Mouse (Mus musculus) neural tube, embryonic 12.5 days (tissue): Measurements from ENCODE around the gene Ddx27. TPM values are rescaled to one million over a fixed set of nuclear protein-coding genes. Genes with fewer than 3 reads are reported as not detected.
"Not testable (repeated sequence)": the region's sequence is repeated elsewhere in the genome, so short reads cannot be mapped to it uniquely, and the experiment has no call there.

Source experiments
- ATAC-seq: fragments of 200-750 bp; cut with Nextera tagmentation; 2 replicates; pipeline ENCODE4 v1.8.0; 2017; ENCODE audit warnings: low read depth, mild to moderate bottlenecking, moderate TSS enrichment, moderate library complexity; ENCODE audit not compliant: low FRiP score
- H3K27ac ChIP-seq: fragments of 300-500 bp; sonication (generic); 2 replicates; pipeline ENCODE4 v1.5.1; 2016
- H3K27me3 ChIP-seq: fragments of 300-500 bp; sonication (generic); replicated peaks from 2 replicates; pipeline ENCODE4 v1.6.1; 2016; ENCODE audit warnings: mild to moderate bottlenecking
- H3K36me3 ChIP-seq: fragments of 300-500 bp; sonication (generic); 2 replicates; pipeline ENCODE4 v1.6.1; 2016; ENCODE audit warnings: mild to moderate bottlenecking
- H3K4me1 ChIP-seq: fragments of 300-500 bp; sonication (generic); 2 replicates; pipeline ENCODE4 v1.6.1; 2016
- H3K4me2 ChIP-seq: fragments of 300-500 bp; sonication (generic); replicated peaks from 2 replicates; pipeline ENCODE4 v1.6.1; 2016; ENCODE audit warnings: mild to moderate bottlenecking
- H3K4me3 ChIP-seq: fragments of 300-500 bp; sonication (generic); 2 replicates; pipeline ENCODE4 v1.5.1; 2016
- H3K9ac ChIP-seq: fragments of 300-500 bp; sonication (generic); 2 replicates; pipeline ENCODE4 v1.6.1; 2016; ENCODE audit warnings: mild to moderate bottlenecking
- H3K9me3 ChIP-seq: fragments of 300-500 bp; sonication (generic); 2 replicates; pipeline ENCODE4 v1.6.1; 2016; ENCODE audit warnings: mild to moderate bottlenecking
- WGBS: fragments of 180-500 bp; shearing (Covaris S2); methylation state at CpG from one replicate; pipeline ENCODE4 v1.1.7; 2016; 5-methylcytosine and 5-hydroxymethylcytosine counted together
- polyA plus RNA-seq: library from polyadenylated mRNA; unstranded; fragments of >200 nt; fragmentation: Nextera tagmentation; extraction: Ambion mirVana; gene quantifications from 2 replicates; pipeline ENCODE4 v1.2.1, GENCODE M21; 2016

Ddx27 gene
- polyA plus RNA-seq, 1 experiment from 2014 or later = 44.5 TPM

DNA sequence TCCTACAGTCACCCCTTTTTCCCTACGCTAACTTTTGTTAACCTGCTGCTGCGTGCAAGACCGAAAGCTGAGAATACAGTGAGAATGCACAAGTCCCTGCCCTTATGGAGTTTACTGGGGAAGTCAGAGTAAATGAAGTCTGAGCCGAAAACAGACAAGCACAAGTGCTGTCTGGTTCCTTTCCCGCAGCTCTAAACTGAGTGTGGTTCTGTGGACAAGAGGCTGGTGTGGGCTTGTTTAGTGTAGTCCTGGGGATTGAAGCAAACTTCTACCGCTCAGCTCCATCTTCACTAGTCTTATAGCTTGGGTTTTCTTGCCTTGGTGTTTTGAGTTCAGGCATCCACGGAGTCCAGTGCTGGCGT lies 18.5 kb upstream of the Ddx27 start:
- H3K4me2 ChIP-seq = peak overlapping the region; percentile 79
- ATAC-seq = peak; percentile 13; the same call in 1 of the 2 replicates

GRCm38 (mm10) chr2:167001486-167001885 lies 13.5 kb upstream of the Ddx27 start:
- Histone ChIP-seq H3K9ac (no peak overlapping the region), H3K27me3 (no peaks in the 10 kb centered on the region), H3K36me3 (no peaks in the 10 kb centered on the region), H3K9me3 (no peaks in the 10 kb centered on the region), H3K4me1 (peaks cover 4% of the 10 kb centered on the region; the same call in 1 of the 2 replicates), H3K4me2 (no peak overlapping the region), H3K4me3 (no peak overlapping the region), H3K27ac (no peak overlapping the region)
- 78% methylated on average over 9 of the region's 9 CpGs for WGBS
- no peak for ATAC-seq

More for the DNA sequence above, 18.5 kb upstream of the Ddx27 start:
- no peaks in the 10 kb centered on the region for H3K27me3 ChIP-seq
- H3K9me3 ChIP-seq = no peaks in the 10 kb centered on the region
- H3K9ac ChIP-seq = peak overlapping the region; percentile 57
- no peak overlapping the region for H3K27ac ChIP-seq
- peaks cover 30% of the 10 kb centered on the region for H3K4me1 ChIP-seq
- WGBS = 48% methylated on average over 8 of the region's 8 CpGs
- H3K4me3 ChIP-seq = peak overlapping the region; percentile 99
- H3K36me3 ChIP-seq = no peaks in the 10 kb centered on the region

DNA sequence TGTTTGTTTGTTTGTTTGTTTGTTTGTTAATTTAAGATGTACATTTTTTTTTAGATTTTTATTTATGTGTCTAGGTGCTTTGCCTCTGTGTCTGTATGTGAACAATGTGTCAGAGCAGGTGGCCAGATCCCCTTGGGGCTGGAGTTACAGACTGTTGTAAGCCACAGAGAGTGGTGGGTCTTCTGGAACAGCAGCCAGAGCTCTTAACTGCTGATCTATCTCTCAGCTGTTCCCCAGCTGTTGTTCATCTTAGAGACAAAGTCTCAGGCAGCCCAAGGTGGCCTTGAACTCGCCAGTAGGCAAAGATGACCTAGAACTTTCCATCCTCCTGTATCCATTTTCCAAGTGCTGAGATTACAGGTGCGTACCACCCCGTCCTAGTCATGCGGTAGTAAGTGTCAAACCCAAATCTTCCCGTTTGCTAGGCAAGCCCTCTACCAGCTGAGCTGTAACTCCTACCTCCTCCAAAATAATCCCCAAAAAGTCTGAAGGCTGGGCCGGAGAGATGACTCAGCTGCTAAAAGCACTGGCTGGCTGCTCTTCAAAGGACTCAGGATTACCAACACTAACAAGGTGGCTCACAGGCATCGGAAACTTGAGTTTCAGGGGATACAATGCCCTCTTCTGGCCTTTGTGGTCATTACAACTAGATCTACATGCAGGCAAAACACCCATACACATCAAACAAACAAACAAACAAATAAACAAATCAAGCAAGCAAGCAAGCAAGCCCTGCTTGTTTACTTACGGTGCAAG lies 10.7 kb upstream of the Ddx27 start:
- Histone ChIP-seq H3K9me3 (no peaks in the 10 kb centered on the region), H3K27me3 (no peaks in the 10 kb centered on the region), H3K9ac (no peak overlapping the region), H3K4me3 (no peak overlapping the region), H3K27ac (no peak overlapping the region), H3K4me1 (no peaks in the 10 kb centered on the region), H3K36me3 (no peaks in the 10 kb centered on the region), H3K4me2 (no peak overlapping the region)
- 46% methylated on average over 8 of the region's 8 CpGs for WGBS
- no peak for ATAC-seq

GRCm38 (mm10) chr2:167006355-167006754 lies 8.6 kb upstream of the Ddx27 start:
- Histone ChIP-seq H3K9me3 (no peaks in the 10 kb centered on the region), H3K27me3 (no peaks in the 10 kb centered on the region), H3K9ac (no peak overlapping the region), H3K4me2 (no peak overlapping the region), H3K36me3 (no peaks in the 10 kb centered on the region), H3K4me3 (no peak overlapping the region), H3K27ac (no peak overlapping the region), H3K4me1 (no peaks in the 10 kb centered on the region)
- ATAC-seq = no peak
- 97% methylated on average over 2 of the region's 2 CpGs for WGBS

DNA sequence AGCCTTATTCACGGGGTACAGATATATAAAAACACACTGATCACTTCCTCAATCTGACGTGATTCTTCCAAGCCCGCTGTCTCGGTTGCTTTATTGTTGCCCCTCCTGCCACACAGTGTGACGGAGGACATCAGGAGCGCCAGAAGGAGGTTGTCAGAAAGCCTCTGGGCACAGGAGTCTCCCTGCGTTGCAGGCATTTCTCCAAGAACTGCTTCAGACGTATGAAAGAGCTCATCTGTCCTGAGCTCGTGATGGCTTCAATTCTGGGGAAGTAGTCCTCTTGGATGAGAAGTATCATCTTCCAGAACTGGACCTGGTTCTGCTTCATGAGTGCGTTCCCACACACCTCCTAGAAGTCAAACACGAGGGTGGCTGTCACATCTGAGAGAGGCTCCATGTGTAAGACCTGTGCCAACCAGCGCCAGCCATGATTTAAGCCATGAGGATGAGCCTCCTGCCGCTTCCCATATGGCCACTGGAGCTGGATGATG lies 7.9 kb upstream of the Ddx27 start:
- Histone ChIP-seq H3K4me1 (no peaks in the 10 kb centered on the region), H3K9me3 (no peaks in the 10 kb centered on the region), H3K27me3 (no peaks in the 10 kb centered on the region), H3K27ac (no peak overlapping the region), H3K9ac (no peak overlapping the region), H3K36me3 (no peaks in the 10 kb centered on the region), H3K4me3 (no peak overlapping the region), H3K4me2 (no peak overlapping the region)
- no peak for ATAC-seq
- 74% methylated on average over 13 of the region's 13 CpGs for WGBS

DNA sequence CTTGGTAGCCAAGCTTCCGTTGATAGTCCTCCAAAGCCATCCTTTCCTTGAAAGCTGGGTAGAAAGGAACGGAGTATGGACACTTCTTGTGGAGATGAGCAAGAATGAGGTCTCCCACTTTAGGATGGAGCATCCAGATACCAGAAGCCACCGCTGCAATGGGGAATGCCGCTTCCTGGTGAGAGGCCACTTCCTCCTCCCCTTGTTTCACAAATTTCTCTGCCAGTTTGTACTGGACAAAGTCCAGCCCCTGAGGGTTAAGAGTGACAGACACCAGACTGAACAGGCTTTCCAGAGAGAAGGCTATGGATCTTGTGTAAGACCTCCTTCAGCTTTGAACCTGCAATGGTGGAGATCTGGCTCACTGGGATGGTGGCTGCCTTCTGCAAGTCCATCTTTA lies 7.4 kb upstream of the Ddx27 start:
- H3K9me3 ChIP-seq, H3K27me3 ChIP-seq, H3K4me3 ChIP-seq, H3K4me2 ChIP-seq, ATAC-seq, H3K27ac ChIP-seq, H3K9ac ChIP-seq, H3K4me1 ChIP-seq, H3K36me3 ChIP-seq: not testable (repeated sequence)
- 75% methylated on average over 4 of the region's 4 CpGs for WGBS

DNA sequence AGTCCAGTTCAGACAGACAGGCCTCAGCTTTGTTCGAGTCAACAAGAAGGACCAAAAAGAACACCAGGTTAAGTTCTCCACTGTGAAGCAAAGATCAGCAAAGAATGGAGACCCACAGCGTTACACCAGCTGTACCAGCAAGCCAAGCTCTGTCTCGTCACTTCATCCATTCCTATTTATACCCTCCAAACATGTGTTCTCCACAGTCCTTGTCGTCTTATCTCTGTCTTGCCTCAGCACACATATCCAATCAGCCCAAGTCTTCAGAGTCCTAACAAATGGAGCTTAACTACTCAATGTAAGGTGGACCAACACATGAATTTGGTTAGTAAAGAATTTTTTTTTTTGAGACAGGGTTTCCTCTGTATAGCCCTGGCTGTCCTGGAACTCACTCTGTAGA lies 5.5 kb upstream of the Ddx27 start:
- no peak overlapping the region for H3K27ac ChIP-seq
- WGBS = 81% methylated on average over 4 of the region's 4 CpGs
- H3K4me3 ChIP-seq = no peak overlapping the region
- no peaks in the 10 kb centered on the region for H3K4me1 ChIP-seq
- H3K9ac ChIP-seq = no peak overlapping the region
- H3K27me3 ChIP-seq = no peaks in the 10 kb centered on the region
- no peaks in the 10 kb centered on the region for H3K9me3 ChIP-seq
- no peak overlapping the region for H3K4me2 ChIP-seq
- no peak for ATAC-seq
- H3K36me3 ChIP-seq = no peaks in the 10 kb centered on the region

DNA sequence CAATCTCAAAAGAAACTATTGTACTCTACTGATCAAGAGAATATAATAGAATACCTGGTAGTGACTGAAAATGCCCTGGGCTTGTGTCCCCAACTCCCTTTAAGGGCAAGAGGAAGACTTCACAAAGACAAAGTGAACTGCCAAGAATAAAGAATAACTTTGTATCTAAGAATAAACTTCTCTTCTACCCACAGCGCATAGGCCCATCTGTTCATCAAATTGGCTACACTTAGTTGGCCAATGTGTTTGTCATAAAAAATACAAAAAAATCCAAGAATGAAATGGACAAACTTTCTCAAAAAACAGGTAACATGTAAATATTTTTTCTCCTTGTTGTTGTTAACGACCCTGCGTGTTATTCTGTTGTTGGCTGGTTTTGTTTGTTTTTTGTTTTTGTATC lies 4.4 kb upstream of the Ddx27 start:
- no peak overlapping the region for H3K9ac ChIP-seq
- H3K27ac ChIP-seq = no peak overlapping the region
- no peaks in the 10 kb centered on the region for H3K27me3 ChIP-seq
- no peak overlapping the region for H3K4me3 ChIP-seq
- no peak for ATAC-seq
- 93% methylated on average over 3 of the region's 3 CpGs for WGBS
- H3K36me3 ChIP-seq = no peaks in the 10 kb centered on the region
- H3K4me2 ChIP-seq = no peak overlapping the region
- no peaks in the 10 kb centered on the region for H3K9me3 ChIP-seq
- H3K4me1 ChIP-seq = peaks cover 4% of the 10 kb centered on the region

- Histone ChIP-seq H3K9me3 (no peaks in the 10 kb centered on the region), H3K36me3 (peaks cover 24% of the 10 kb centered on the region), H3K4me2 (peak overlapping the region; percentile 99), H3K4me3 (peak overlapping the region; percentile 80), H3K9ac (peak overlapping the region; percentile 73), H3K27me3 (no peaks in the 10 kb centered on the region), H3K4me1 (peaks cover 20% of the 10 kb centered on the region), H3K27ac (no peak overlapping the region)
- WGBS = under 1% methylated on average over 21 of the region's 21 CpGs
- ATAC-seq = peak; percentile 75; the same call in 1 of the 2 replicates
Measured at GRCm38 (mm10) chr2:167015382-167015718, 357 bp downstream of the Ddx27 start.

- Histone ChIP-seq H3K4me2 (no peak overlapping the region), H3K36me3 (peaks cover 56% of the 10 kb centered on the region), H3K9me3 (no peaks in the 10 kb centered on the region), H3K9ac (no peak overlapping the region), H3K27me3 (no peaks in the 10 kb centered on the region), H3K27ac (no peak overlapping the region), H3K4me1 (peaks cover 20% of the 10 kb centered on the region), H3K4me3 (no peak overlapping the region)
- WGBS = 96% methylated on average over 10 of the region's 10 CpGs
- ATAC-seq = no peak
Measured at GRCm38 (mm10) chr2:167019396-167019795, 4.4 kb downstream of the Ddx27 start.

DNA sequence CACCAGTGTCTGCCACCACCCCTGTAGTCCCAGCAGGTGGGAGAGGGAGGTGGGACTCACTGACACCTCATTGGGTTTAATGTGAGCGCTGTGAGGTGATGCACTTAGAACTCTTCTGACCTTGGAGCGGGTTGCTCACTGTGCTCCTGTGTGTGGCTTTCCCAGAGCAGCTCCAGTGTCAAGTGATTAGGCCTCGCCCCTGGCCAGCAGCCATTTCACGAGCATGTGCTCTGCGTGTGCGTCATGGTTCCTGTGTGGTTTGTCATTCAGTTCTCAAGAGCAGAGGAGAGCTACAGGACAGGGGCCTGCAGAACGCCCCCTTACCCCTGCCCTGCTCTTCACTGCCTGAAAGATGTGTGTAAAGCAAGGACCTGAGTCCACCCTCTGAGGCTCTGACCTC lies 13.6 kb downstream of the Ddx27 start:
- Histone ChIP-seq H3K4me1 (no peaks in the 10 kb centered on the region), H3K9me3 (no peaks in the 10 kb centered on the region), H3K4me3 (no peak overlapping the region), H3K27me3 (no peaks in the 10 kb centered on the region), H3K4me2 (no peak overlapping the region), H3K9ac (no peak overlapping the region), H3K27ac (no peak overlapping the region), H3K36me3 (peaks cover 88% of the 10 kb centered on the region)
- no peak for ATAC-seq
- WGBS = 96% methylated on average over 7 of the region's 7 CpGs

- H3K4me2 ChIP-seq = no peak overlapping the region
- H3K4me3 ChIP-seq = no peak overlapping the region
- no peaks in the 10 kb centered on the region for H3K4me1 ChIP-seq
- no peak overlapping the region for H3K27ac ChIP-seq
- ATAC-seq = no peak
- H3K9me3 ChIP-seq = no peaks in the 10 kb centered on the region
- H3K36me3 ChIP-seq = peaks cover 92% of the 10 kb centered on the region
- WGBS = 92% methylated on average over 4 of the region's 4 CpGs
- H3K9ac ChIP-seq = no peak overlapping the region
- no peaks in the 10 kb centered on the region for H3K27me3 ChIP-seq
Measured at GRCm38 (mm10) chr2:167030507-167030906, 15.5 kb downstream of the Ddx27 start.

GRCm38 (mm10) chr2:167037710-167038109 lies 22.7 kb downstream of the Ddx27 start:
- no peak overlapping the region for H3K4me2 ChIP-seq
- H3K9ac ChIP-seq = no peak overlapping the region
- no peaks in the 10 kb centered on the region for H3K27me3 ChIP-seq
- H3K27ac ChIP-seq = no peak overlapping the region
- WGBS = 94% methylated on average over 12 of the region's 12 CpGs
- peaks cover 97% of the 10 kb centered on the region for H3K36me3 ChIP-seq
- H3K4me1 ChIP-seq = no peaks in the 10 kb centered on the region
- ATAC-seq = no peak
- H3K4me3 ChIP-seq = no peak overlapping the region
- no peaks in the 10 kb centered on the region for H3K9me3 ChIP-seq
